Mouse (Mus musculus) brain, embryonic 14.5 days (tissue): ENCODE measurements around the gene Wwc2.

Experiments used
- CTCF ChIP-seq: fragments of 200-500 bp; IDR thresholded peaks from 2 replicates; pipeline ENCODE4 v1.5.1; 2012; ENCODE audit warnings: inconsistent platforms, mild to moderate bottlenecking, moderate library complexity, borderline replicate concordance; ENCODE audit not compliant: insufficient read depth, insufficient read length; ENCODE audit errors: extremely low read depth
- POLR2A ChIP-seq: fragments of 200-500 bp; IDR thresholded peaks from 2 replicates; pipeline ENCODE4 v1.6.1; 2012; ENCODE audit warnings: mild to moderate bottlenecking, inconsistent platforms, borderline replicate concordance; ENCODE audit not compliant: poor library complexity, insufficient read depth, insufficient read length, severe bottlenecking; ENCODE audit errors: extremely low read depth

GRCm38 (mm10) chr8:47931371-47931770 is 59.4 kb downstream of the Wwc2 start:
- no peak for TF ChIP-seq CTCF
- TF ChIP-seq POLR2A = no peak
